Mouse (Mus musculus): Measurements from ENCODE around the gene Ttc25.

Gene Ttc25

DNA sequence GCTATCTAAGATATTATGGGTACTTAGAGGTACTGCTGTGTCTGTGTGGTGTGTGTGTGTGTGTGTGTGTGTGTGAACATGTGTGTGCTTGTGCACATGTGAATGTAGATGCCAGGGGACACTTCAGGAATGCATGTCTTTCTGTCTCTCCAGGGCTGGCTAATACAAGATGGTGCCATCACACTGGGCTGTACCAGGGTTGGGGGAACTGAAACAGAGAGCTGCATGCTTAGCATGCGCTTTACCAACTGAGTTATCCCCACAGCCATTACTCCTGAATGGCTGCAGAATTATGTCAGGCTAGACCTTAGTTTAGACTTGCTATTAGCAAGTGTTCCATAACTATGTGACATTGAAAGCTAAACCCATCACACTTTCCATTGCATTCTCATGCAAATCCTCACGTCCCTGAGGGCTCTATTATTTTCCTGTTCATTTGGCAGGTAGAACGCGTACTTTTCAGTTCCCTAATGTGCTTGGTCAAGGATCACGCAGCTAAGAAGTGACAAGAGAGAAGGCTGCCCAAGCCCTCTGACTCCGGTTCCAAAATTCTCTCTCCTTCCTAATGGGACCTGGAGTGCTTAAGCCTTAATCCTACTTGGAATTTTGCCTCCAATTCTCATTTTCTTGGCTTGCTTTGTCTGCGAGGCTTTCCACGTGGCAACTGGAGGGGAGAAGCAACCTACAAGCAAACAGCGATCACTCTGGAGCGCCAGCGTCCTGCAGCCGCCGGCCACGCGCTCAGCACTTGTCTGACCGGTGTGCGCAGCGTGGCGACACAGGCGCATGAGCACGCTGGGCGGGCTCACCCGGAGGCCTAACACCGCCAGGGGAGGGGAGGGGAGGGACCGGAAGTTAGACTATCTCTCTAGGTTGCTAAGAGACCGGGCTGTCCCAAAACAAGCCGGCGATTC lies at the start of gene Ttc25:
TSS of gene Ttc25 (plus strand) at position 776 of the 914 bp plus-strand sequence.
- peak; percentile 74 for DNase-seq (ENCODE audit: low spot score)

DNA sequence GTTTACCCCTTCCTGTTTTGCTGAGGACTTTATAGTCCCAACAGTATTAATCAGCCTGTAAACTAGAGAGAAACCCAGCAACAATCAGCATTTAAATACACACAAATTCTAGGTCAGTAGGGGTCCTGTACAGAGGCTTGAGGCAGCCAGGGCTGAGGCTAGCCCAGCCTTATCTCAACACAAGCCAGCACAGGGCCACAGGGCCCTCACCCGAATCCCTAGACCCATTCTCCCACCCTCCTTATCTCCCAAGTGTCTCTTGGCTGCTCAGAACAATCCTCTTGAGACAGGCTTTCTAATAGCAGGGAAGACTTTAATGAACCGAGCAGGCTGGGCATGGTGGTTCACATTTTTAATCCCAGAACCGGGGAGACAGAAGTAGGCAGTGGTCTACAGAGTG lies 45.2 kb upstream of the Ttc25 start:
- DNase-seq (ENCODE audit: low spot score), result no peak

DNA sequence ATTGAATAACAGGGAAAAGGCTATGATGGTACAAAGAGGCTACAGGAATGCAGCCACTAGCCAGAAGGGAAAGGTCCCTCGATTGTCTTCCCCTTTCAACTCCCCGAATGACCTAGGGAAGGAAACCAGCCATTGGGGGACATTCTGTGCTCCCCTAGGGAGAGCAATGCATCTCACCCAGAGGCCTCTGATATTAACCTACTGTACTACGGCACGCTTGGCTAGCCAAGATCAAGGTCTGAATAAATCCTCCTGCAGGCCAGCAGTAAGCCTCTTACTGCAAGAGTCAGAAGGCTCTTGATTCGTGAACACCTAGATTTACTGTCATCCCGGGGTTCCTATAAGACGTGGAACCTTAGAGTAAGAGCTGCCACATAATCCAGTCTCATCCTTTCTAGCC lies 44.8 kb upstream of the Ttc25 start:
- DNase-seq (ENCODE audit: low spot score), result no peak

DNA sequence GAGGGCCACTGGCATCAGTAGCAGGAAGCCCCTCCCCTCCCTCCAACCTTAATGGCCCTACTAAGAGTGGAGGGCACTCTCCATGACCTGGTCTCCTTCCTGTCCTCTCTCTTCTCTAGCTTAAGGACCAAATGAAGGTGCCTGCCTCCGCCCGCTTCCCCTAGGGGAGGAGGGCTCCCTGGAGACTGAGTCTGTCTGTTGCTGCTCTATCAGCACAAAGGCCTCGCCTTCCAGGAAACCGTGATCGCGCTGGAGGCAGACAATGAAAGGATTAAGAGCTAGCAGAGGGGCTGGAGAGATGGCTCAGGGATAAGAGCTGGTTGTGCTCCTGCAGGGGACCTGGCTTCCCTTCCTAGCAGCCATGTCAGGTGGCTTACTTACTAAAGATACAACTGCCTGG lies 44.1 kb upstream of the Ttc25 start:
- DNase-seq (ENCODE audit: low spot score), result no peak

DNA sequence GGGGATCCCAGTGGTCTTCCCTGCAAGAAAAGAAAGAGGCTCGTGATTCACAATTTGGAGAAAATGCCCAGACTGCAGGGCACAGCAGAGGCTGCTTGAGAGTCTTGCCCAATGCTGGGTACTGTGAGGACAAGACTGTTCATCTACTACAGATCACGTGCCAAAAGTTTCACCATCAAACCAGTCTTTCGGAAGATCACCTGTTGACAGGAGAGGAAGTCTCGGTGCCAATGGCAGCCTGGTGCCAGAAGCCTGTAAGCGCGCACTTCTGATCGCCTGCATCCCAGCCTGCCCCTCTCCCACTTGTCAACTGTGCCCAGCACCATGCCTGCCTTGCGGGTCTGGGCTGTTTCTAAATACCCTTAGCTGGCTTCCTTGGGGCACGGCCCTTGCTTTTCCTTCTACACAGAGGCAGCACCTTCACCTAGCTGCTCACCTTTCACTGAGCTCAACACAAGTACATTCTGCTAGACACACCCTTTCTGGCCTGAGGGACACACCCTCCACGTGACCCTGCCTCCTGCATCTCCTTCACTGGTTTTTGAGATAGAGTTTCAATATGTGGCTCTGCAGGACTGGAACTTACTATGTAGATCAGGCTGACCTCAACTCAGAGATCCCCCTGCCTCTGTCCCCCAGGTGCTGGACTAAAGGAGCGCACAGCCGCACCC lies 40.3 kb upstream of the Ttc25 start:
- DNase-seq (ENCODE audit: low spot score), result no peak

DNA sequence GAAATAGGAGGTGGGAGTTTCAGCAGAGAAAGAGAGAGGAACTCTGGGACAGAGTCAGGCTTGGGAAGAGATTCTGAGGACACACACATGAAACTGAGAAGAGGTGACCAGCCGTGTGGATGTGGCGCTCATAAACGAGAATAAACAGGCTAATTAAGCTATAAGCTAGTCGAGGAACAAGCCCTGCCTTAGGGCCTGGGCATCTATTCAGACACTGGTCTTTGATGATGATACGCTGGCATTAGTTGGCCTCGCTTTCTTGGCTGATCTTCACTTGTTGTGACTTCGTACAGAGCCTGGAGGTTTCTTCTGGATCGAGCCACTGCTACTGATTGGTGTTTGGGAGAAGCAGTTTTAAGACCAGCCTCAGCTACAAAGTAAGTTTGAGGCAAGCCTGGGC lies 39.4 kb upstream of the Ttc25 start:
- DNase-seq (ENCODE audit: low spot score), result no peak

GRCm38 (mm10) chr11:100510556-100510955 lies 34.9 kb upstream of the Ttc25 start:
- no peak for DNase-seq (ENCODE audit: low spot score)

DNA sequence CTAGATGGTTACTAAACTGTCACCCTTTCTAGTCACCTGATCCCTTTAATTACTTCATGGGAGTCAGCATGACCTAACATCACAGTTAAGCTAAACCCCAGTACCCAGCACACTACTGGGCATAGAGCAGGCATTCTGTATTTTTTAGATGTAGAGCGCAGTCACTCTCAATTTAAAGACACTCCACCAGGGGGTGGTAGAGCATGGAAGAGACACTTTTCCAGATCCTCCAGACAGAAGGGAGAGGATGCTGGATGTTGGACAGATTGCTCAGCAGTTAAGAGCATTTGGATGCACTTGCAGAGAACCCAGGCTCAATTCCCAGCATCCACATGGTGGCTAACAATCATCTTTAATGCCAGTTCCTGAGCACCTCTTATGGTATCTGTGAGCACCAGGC lies 33.0 kb upstream of the Ttc25 start:
- DNase-seq (ENCODE audit: low spot score), result no peak

GRCm38 (mm10) chr11:100513716-100514115 lies 31.7 kb upstream of the Ttc25 start:
- DNase-seq (ENCODE audit: low spot score), result no peak

DNA sequence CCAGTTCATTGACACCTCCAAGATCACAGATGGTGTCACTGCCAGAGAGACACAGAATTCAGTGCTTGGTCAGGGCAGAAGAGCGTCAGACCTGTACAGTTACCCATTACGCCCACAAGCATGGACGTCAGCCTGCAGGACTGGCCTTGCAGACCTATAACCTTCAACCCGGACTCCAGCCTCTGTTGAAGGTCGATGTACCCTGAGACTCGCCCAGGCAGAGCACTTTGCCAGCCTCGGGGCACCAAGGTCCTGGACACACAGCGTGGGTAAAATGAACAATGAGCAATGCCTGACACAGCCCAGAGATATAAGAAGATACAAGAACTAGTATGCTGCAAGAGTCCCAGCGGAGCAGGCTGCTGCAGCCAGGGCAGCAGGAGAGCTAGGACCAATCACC lies 30.3 kb upstream of the Ttc25 start:
- DNase-seq (ENCODE audit: low spot score), result no peak

DNA sequence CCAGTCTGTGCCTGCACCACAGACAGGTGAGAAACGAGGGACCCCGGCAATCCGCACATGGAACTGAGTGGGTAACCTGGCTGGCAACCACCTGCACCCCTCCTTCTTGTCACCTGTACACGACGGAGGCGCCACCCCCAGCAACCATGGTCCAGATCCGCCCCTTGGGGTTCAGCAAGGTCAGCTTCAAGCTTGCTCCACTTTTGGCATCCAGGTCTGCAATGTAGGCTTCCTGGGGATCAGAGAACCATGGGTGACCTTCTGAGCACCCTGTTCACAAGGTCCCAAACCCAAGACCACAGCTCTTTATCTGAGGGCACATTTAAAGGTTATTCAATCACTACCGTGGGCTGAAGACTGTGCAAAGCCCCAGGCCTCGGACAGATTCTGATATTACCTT lies 29.6 kb upstream of the Ttc25 start:
- no peak for DNase-seq (ENCODE audit: low spot score)

GRCm38 (mm10) chr11:100516291-100516690 lies 29.1 kb upstream of the Ttc25 start:
- DNase-seq (ENCODE audit: low spot score), result no peak

DNA sequence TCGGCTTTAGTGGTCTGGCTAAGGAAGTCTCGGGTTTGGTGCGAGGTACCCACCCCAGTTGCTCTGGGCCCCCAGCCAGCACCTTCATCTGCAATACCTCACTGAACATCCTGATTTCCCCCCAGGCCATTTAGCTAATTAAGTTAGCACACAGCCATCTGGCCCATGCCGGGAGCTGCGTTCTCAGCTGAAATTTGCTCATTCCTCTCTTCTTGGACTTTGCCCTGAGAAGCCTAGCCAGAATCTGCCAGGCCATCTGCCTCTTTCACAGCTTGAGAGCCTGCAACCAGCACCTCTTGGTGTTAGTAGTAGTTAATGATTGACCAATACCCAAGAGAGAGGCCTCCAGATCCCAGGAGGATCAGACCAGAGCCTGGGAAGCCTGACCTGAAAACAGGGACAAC lies 27.2 kb upstream of the Ttc25 start:
- no peak for DNase-seq (ENCODE audit: low spot score)

GRCm38 (mm10) chr11:100519188-100519587 lies 26.2 kb upstream of the Ttc25 start:
- DNase-seq (ENCODE audit: low spot score), result no peak

GRCm38 (mm10) chr11:100520838-100521237 lies 24.6 kb upstream of the Ttc25 start:
- no peak for DNase-seq (ENCODE audit: low spot score)

DNA sequence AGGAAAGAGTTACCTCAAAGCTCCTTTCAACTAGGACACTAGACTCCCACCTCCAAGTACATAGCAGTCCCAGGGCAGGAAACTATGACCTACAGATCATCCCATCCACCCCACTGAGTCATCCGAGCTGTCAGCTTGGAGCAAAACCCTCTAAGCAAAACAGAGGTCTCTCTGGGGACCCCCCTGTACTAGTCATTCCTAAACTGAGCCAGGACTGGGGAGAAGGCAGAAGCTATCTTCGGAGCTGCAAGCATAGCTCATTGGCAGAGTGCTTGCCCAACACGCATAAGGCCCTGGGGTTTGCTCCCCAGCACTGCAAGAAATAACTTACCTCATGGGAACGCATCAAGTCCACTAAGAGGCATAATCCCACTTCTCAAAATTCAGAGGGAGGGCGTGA lies 21.0 kb upstream of the Ttc25 start:
- no peak for DNase-seq (ENCODE audit: low spot score)

DNA sequence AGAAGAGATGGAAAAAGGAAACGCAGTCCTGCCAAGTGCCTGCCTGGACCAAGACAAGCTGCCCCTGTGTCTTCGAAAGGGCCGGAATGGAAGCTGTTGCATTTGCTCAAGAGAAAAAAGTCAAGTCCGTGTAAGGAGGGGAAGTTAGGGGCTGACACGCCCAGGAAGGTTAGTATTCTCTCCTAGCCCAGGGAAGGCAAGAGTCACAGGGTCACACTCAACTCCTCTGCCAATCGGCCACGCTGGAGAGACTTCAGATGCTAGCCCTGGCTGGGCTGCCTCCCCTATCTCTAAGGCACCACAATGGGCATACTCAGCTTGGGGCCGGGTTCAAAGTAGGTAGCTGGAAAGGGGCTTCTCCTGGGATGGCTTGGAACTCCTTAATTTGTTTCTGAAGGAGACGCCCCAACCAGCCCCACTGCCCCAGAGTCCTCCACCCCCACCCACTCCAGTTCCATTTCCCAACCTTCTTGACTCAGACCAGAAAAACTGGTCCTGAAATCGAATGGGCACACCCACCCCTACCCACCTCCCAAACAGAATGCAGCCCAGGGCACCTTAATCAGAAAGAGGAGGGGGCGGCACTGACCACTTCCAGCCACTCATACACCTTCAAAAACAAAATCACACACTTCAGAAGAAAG lies 20.3 kb upstream of the Ttc25 start:
- no peak for DNase-seq (ENCODE audit: low spot score)

DNA sequence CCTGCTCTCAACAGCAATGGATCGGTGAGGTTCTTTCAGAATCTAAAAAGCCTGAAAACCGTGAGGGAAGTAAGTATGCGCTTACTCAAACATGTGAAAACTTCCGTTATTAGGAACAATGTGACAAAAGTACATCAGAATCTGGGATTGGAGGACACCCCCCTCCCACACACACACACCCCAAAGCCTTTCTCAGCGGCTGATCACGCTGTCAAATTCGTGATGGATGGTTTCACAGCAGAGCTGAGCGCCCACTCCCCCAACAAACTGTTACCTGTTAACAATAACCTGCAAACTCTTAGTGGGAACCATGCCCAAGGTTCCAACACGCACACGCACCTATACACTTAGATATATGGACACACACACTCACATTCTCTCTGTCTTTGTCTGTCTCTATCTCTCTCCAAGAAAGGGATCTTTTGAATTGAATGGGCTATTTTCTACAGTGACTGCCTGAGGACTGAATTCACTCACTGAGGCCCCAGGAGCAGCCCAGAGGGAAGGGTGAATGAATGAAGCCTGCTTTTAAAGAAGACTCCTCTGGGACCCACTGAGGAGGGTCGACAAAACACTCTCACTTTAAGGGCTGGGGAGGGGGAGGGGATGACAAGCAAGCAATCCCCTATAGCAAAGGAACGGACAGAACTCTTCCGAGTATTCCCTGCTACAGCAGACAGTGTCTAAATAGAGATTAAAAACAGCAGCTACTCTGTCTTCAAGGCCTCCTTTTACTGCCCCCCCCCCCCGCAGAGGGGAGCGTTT lies 19.2 kb upstream of the Ttc25 start:
- no peak for DNase-seq (ENCODE audit: low spot score)

- peak; percentile 42 for DNase-seq (ENCODE audit: low spot score)
These were observed 18.3 kb upstream of the Ttc25 start for GRCm38 (mm10) chr11:100527066-100527457.

DNA sequence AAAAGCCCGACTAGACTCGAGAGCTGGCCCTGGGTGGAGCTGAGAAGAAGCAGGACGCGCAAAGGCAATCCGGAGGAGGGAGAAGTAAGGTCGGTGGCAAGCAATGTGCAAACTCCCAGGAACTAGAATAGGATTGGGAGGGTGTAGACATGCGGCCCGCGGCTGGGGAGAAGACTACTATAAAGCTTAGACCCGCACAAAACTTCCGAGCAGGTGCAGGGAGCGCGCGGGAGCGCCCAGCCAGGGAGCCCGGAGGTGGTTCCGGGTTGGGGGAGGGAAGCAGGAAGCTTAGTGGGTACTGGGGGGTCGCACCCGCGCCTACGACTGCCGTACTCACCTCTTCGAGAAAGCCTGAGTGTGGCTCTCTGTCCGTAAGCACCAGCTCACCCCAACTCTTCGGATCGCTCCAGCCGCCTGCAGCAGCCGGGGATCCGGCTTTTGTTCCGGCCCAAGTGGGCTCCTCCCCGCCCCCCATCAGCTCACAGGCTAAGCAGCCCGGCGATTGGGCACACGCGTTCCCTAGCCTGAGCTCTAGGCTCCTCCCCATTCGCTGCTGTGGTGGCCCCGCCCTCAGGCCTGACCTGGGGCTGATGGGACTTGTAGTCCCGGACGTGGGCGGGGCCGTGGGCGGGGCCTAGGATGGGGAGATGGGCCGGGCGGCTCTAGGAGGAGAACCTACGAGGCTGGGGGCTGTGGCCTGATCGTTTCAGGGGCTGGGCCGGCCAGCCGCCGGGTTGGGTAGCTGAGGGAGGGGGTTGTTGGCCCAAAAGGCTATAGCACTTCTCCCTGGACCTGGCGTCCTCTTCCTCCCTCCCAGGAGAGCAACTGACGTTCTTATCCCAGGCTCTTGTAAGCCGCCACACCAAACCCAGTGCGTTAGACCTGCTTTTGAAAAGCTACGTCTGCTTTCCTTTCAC lies 17.7 kb upstream of the Ttc25 start, which contains the start of gene Acly:
TSS of gene Acly (minus strand) at position 543 of the 917 bp plus-strand sequence.
- DNase-seq (ENCODE audit: low spot score), result peak; percentile 97
